Mouse (Mus musculus) lung, postnatal 36 days (tissue): ENCODE measurements at regions not wholly inside any gene's neighbourhood (a gene's known extent, or its start where the extent isn't known, plus 50 kb on each side); places are given as distances from the start of the nearest gene placed in this dataset.

Experiments used
- DNase-seq: peaks from one replicate; pipeline ENCODE4 v3.0.0; 2022; ENCODE audit warnings: mixed read lengths

- DNase-seq, result no peak
Observed at GRCm38 (mm10) chr16:93246825-93247224, 357.0 kb downstream of the Setd4 start.

- DNase-seq, result no peak
Observed at GRCm38 (mm10) chr16:93245738-93246137, 358.1 kb downstream of the Setd4 start.

- no peak for DNase-seq
Observed at GRCm38 (mm10) chr16:93238898-93239297, 365.0 kb downstream of the Setd4 start.

GRCm38 (mm10) chr16:93238326-93238725 is 365.5 kb downstream of the Setd4 start:
- no peak for DNase-seq

GRCm38 (mm10) chr16:93225644-93226043 is 378.2 kb downstream of the Setd4 start:
- DNase-seq, result no peak

GRCm38 (mm10) chr16:93225196-93225595 is 378.7 kb downstream of the Setd4 start:
- DNase-seq, result no peak

- DNase-seq, result no peak
Observed at GRCm38 (mm10) chr16:93219731-93220130, 384.1 kb downstream of the Setd4 start.

GRCm38 (mm10) chr16:93218402-93218801 is 385.5 kb downstream of the Setd4 start:
- DNase-seq, result peak; percentile 7

GRCm38 (mm10) chr16:93217600-93218226 is 386.1 kb downstream of the Setd4 start:
- DNase-seq, result no peak

GRCm38 (mm10) chr16:93215630-93216029 is 388.2 kb downstream of the Setd4 start:
- no peak for DNase-seq

- DNase-seq, result no peak
Observed at GRCm38 (mm10) chr16:93213618-93214017, 387.7 kb upstream of the Runx1 start.

- peak; percentile 42 for DNase-seq
Observed at GRCm38 (mm10) chr16:93207675-93208074, 381.7 kb upstream of the Runx1 start.

- DNase-seq, result no peak
Observed at GRCm38 (mm10) chr16:93207217-93207616, 381.3 kb upstream of the Runx1 start.

GRCm38 (mm10) chr16:93206325-93206724 is 380.4 kb upstream of the Runx1 start:
- DNase-seq, result no peak

GRCm38 (mm10) chr16:93204601-93205000 is 378.7 kb upstream of the Runx1 start:
- no peak for DNase-seq

GRCm38 (mm10) chr16:93202591-93202990 is 376.6 kb upstream of the Runx1 start:
- no peak for DNase-seq

- no peak for DNase-seq
Observed at GRCm38 (mm10) chr16:93197300-93197699, 371.4 kb upstream of the Runx1 start.

GRCm38 (mm10) chr16:93193921-93194481 is 368.1 kb upstream of the Runx1 start:
- DNase-seq, result no peak

GRCm38 (mm10) chr16:93193263-93193662 is 367.3 kb upstream of the Runx1 start:
- DNase-seq, result no peak

- DNase-seq, result peak; percentile 44
Observed at GRCm38 (mm10) chr16:93192651-93193173, 366.8 kb upstream of the Runx1 start.

- DNase-seq, result peak; percentile 23
Observed at GRCm38 (mm10) chr16:93191174-93191573, 365.2 kb upstream of the Runx1 start.

- no peak for DNase-seq
Observed at GRCm38 (mm10) chr16:93190301-93190700, 364.4 kb upstream of the Runx1 start.

GRCm38 (mm10) chr16:93189875-93190274 is 363.9 kb upstream of the Runx1 start:
- DNase-seq, result no peak

GRCm38 (mm10) chr16:93189412-93189811 is 363.5 kb upstream of the Runx1 start:
- DNase-seq, result peak; percentile 47

- DNase-seq, result no peak
Observed at GRCm38 (mm10) chr16:93186554-93186953, 360.6 kb upstream of the Runx1 start.
